Mouse (Mus musculus): ENCODE data around the gene Clps.

Gene Clps

GRCm38 (mm10) chr17:28560598-28560997 is at the start of gene Clps:
TSS of gene Clps (minus strand) at chr17:28560766.
- no peak for DNase-seq (ENCODE audit: low read depth, low spot score)

DNA sequence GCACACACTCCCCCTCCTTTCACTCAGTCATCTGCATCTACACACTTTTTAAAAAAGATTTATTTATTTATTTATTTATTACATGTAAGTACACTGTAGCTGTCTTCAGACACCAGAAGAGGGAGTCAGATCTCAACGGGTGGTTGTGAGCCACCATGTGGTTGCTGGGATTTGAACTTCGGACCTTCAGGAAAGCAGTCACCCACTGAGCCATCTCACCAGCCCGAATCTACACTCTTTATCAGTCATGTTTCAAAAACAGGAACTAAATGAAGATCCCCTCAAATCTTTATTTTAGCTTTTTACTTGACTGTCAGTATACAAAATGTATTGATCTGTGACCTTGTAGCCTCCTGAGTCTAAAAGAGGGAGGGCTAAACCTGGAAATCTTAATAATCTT is 49.0 kb upstream of the Clps start:
- no peak for DNase-seq (ENCODE audit: low read depth, low spot score)

DNA sequence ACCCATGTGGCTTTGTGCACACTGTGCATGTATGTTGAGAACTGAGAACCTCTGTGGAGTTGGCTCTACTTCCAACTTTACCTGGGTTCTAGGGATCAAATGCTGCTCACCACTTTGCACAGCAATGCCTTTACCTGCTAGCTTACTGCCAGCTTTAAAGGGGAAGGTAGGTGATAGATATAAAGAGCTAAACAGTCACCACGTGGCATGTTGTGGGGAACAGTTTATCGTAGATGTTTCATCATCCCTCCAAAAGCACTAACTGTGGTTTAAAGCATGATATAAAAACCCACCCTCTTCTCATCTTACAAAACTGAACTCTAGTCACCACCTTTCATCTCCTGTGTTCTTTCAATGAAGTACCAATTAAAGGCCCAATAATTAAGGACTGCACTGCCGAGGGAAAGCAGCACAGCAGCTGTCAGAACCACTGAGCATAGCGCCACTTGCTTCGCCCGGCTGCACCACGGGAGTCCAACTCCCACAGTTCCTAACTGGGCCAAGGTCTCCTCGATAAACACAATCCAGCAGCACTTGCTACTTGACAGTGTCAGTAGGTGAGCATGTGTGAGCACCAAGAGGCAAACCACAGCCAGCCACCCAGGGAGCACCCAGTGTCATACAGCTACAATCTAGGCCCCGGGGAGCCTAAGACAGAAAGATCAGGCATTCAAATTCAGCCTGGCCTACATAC is 41.1 kb upstream of the Clps start:
- DNase-seq (ENCODE audit: low read depth, low spot score), result no peak

DNA sequence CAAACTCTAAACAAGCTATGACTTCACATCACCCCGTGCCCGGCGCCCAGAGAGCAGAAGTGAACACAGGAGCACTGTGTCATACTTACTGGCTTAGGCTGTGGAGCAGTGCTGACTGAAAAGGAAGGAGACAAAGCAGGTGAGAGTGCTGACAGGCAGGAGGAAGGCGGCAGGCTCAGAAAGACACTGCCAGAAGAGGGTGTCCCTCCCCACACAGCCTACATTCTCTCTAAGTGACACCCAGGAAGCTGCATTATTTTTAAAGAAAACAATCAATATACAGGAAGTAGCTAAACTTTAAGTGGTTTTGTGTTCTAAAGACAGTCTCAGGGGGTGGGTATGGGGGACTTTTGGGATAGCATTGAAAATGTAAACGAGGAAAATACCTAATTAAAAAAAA is 40.2 kb upstream of the Clps start:
- no peak for DNase-seq (ENCODE audit: low read depth, low spot score)

DNA sequence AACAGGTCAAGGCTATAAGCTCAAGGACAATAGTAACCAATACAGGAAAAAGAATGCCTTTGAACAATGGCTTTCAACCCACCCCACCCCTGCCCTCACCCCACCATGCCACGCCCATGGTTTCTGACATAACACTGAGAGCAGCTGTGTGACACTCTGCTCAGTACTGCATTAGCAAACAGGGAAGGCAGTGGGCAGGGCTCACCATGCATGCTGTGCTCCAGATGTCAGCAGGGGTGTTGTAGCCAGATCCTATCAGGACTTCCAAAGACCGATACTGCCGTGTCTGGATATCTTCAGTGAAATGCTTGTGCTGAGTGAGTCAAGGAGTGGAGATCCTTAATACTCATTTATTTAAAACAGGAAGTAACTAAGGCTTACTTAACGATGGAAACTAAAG is 33.4 kb upstream of the Clps start:
- DNase-seq (ENCODE audit: low read depth, low spot score), result peak; percentile 97

DNA sequence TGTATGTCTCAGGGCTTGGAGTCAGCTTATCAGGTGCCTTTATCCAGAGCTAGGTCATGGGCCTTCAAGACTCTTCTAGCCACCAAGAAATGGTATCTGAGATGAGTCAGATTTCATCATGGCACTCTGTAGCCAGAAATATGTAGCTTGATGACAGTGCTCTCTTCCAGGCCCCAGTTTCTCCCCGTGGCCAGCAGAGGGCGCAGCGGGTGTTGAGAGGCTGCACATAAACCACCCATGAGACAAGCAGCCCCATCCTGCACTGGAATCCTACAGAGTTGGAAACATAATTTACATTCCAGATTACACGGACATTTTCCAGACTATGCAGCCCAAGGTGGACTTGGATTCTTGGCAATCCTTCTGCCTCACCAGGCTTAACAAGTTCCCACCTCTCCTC is 32.4 kb upstream of the Clps start:
- DNase-seq (ENCODE audit: low read depth, low spot score), result peak; percentile 94

DNA sequence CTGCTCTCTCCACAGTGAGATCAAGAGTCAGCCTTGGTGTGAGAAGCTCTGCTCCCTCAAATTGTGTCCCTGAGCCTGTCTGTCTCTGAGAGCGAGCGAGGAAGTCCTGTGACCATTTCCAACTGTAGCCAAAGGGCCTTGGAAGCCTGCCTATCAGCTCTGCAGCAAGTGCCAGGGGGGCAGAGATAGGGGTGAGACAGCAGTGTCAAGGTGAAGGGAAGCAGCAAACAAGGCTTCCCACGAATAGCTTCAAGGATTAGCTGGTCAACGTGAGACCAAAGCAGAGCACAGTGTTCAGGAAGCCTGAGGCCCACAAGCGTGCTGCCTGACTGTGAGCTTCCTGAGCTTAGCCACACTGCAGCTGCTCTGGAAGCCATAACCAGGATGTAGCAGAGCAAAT is 30.9 kb upstream of the Clps start:
- no peak for DNase-seq (ENCODE audit: low read depth, low spot score)

DNA sequence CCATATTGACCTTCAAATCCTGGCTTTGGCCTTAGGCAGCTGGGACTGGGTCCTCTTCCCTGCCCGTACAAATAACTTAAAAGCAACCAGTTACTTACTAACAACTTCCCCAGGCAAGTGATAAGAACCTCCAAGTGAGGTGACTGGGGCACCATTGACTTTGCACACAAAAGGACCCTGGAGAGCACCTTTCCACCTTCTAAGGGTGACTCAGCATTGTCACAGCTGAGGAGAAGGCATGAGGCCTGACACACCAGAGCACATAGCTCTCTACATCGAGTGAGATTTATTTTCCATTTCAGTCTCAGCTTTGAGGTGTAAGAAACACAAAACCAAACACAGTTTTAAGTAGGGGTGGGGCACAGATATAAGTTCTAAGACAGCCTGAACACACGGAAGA is 30.0 kb upstream of the Clps start:
- DNase-seq (ENCODE audit: low read depth, low spot score), result peak; percentile 76

- no peak for DNase-seq (ENCODE audit: low read depth, low spot score)
These were observed 28.0 kb upstream of the Clps start for GRCm38 (mm10) chr17:28588591-28588990.

- DNase-seq (ENCODE audit: low read depth, low spot score), result no peak
These were observed 25.9 kb upstream of the Clps start for GRCm38 (mm10) chr17:28586509-28586908.

DNA sequence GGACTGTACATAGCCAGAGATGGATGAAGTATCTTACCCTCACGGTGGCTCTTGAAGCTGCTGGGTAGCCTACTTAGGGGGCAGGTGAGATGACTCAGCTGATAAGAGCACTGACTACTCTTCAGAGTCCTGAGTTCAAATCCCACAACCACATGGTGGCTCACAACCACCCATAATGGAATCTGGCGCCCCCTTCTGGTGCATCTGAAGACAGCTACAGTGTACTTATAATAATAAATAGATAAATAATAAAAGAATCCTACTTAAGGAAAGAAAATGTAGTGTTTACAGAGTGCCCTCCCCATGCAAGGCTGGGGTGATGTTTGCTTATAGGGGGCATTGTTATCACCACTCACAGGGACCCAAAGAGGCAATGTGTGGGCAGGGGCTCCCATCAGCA is 20.5 kb upstream of the Clps start:
- DNase-seq (ENCODE audit: low read depth, low spot score), result peak; percentile 38

DNA sequence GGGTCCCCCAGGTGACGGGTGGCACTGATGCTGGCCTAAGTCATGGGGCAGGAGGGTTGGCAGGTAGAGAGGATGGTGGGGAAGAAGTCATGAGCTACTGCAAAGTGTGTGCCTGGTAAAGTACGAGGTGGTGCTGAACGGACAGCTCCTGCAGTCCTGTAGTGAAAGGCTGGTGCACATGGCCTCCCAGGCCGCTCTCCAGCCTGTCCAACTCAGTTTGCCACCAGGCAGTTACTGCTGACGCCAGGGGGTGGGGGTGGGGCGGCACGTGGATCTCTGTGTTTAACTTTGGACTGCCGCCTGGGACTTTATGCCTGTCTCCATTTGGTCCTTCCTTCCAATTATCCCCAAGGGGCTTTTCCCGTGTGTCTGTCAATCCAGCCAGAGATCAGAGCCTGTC is 19.8 kb upstream of the Clps start:
- peak; percentile 83 for DNase-seq (ENCODE audit: low read depth, low spot score)

GRCm38 (mm10) chr17:28575244-28576125 is 14.9 kb upstream of the Clps start, which contains the start of gene Lhfpl5:
TSS of gene Lhfpl5 (plus strand) at chr17:28575641.
- DNase-seq (ENCODE audit: low read depth, low spot score), result peak; percentile 77

DNA sequence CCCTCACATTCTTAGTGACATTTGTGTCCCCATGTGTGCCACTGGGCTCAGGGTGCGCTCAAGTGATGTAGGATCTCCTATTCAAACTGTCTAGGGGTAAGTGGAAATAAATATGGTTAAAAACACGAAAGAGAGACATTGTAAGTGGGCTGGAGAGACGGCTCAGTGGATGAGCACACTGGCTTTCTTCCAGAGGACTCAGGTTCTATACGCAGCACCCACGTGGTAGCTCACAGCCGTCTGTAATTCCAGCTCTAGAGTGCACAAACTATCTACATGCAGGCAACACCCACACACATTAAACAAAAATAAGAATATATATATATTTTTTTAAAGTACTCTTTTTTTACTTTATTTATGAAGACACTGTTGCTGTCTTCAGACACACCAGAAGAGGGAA is 12.4 kb upstream of the Clps start:
- DNase-seq (ENCODE audit: low read depth, low spot score), result no peak

DNA sequence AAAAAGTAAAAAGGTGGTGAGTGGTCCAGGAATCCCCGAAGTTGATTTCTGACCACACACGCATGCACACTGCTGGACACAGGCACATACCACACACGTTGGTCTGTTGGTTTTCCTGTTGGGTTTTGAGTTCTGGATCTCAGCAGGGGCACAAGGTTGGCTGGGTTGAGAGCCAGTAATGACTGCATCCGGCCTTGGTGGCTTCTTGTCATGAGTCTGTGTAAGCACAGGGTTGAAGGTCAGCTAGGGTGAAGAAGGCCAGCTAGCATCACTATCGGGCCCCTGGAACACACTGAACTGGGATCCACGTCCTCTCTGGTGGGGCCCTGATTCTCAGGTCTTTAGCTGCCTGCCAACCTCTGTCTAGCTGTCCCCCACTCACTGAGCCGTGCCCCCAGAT is 12.0 kb upstream of the Clps start:
- DNase-seq (ENCODE audit: low read depth, low spot score), result no peak

DNA sequence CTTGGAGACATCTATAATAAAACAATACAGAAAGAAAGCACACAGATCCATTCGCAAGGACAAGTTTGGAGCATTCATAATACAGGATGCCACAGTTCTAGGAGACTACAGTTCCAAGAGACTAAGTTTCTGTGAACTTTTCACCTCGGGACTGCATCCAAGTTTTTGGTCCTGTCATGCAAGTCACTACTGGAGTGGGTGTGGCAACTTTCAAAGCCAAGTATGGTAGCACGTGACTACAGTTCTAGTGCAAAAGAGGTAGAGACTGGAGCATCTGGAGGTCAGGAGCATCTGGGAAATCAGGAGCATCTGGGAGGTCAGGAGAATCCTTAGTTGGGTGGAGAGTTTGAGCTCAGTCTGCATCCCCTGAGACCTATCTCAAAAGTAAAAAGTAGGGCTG is 11.3 kb upstream of the Clps start:
- peak; percentile 58 for DNase-seq (ENCODE audit: low read depth, low spot score)

- peak; percentile 64 for DNase-seq (ENCODE audit: low read depth, low spot score)
These were observed 7.0 kb upstream of the Clps start for GRCm38 (mm10) chr17:28567541-28567940.

DNA sequence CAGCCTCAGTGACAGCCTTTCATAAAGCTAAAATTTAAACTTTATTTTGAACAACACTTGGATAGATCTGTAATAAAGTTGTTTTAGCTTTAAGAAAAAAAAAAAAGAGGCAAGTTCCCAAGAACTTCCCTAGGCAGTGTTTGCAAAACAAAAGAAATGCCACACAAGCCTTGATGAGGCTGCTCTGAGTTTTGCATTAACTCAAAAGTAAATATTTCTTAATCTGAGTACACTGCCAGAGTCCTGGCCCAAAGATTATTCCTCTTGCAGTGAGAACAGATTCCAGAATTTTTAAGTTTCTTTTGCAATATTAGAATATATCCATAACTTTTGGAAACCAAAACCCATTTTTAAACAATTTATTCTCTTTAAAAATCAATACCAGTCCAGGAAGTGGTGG is 4.6 kb upstream of the Clps start:
- no peak for DNase-seq (ENCODE audit: low read depth, low spot score)

- DNase-seq (ENCODE audit: low read depth, low spot score), result no peak
These were observed 1.0 kb upstream of the Clps start for GRCm38 (mm10) chr17:28561613-28562012.

DNA sequence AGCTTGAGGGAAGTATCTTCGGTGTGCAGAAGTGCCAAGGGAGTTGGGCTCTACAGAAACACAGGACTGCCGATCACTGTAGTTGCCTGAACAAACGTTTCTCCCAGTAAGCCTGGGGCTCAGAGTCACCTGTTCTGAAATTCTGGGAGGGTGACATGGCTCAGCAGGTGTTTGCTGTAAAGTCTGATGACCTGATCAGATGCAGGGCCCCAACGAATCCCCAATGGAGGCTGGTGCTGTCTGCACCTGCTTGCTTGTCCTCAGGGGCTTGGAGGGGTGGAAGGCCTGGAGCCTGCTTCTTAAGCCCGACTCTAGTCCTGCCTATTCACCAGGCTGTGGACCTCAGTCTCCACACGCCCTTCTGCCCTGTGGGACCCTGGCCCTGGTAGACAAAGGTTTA is 2.8 kb downstream of the Clps start:
- no peak for DNase-seq (ENCODE audit: low read depth, low spot score)

DNA sequence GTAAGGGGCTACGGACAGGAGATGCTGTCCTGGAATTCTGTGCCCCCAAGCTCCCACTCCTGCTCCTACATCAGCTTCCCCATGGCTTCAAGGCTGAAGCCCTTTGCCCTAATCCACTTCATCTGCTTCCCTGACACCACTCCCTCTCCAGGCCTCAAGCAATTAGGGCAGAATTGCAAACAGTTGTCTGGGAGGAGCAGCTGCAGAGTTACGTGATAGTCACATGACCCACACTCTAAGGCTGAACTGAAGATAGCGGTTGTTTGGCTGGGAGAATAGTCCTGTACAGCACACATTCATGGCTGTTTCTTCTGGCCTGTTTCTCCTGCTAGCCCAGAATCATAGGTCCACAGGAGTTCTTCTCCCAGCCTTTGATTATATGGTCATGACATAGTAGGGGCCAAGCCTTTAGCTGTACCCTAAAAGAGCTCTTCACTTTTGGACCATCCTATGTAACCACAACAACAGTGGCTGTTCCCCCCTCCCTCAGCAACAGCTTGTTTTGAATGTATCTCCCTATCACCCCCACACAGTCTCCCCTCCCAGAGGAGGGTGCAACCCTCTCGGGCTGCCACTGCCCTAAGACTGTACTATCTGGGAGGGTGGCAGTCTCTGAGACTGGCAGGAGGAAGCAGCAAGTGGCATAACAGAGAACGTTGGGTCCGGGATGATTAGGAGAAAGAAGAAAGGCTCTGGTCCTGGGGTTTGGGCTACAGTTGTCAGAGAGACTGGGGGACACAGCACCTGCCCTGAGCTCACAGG is 3.8 kb downstream of the Clps start:
- no peak for DNase-seq (ENCODE audit: low read depth, low spot score)

- peak; percentile 73 for DNase-seq (ENCODE audit: low read depth, low spot score)
These were observed 6.5 kb downstream of the Clps start for GRCm38 (mm10) chr17:28554021-28554420.

Measured in R1 (cell line).